Mouse (Mus musculus) cortical plate, adult 2 months (tissue): ENCODE measurements around the gene Spata33.

Source experiments
- CTCF ChIP-seq: fragments of 200-500 bp; IDR thresholded peaks from 2 replicates; pipeline ENCODE4 v1.5.1; 2011; ENCODE audit warnings: mild to moderate bottlenecking, control low read depth, low read length; ENCODE audit not compliant: insufficient read depth; ENCODE audit errors: extremely low read depth
- POLR2A ChIP-seq: fragments of 200-500 bp; IDR thresholded peaks from 2 replicates; pipeline ENCODE4 v1.6.1; 2011; ENCODE audit warnings: mild to moderate bottlenecking, low read length, control low read depth; ENCODE audit not compliant: insufficient read depth; ENCODE audit errors: extremely low read depth

DNA sequence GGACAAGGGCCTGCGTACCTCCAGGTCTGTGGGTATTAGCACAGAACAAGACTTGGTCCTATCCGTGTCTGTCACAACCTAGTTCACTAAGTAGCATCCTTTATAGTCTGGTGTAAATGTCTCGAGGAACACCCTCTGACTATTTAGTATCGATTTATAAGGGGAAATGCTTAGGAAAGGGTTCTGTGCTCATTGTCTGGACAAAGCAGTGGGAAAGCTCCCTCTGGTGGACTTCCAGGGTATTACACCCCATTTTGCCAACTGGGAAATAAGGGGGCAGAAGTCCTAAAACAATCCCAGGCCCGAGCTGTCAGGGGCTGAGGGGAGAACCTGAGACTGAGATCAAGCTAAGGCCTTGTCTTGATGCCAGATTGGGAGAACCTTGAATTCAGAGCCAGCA, 10.3 kb upstream of the Spata33 start:
- TF ChIP-seq POLR2A (no peak), CTCF (peak; percentile 86)
